Mouse (Mus musculus) urinary bladder, adult 18-20 months (tissue): Measurements from ENCODE around the gene Kif21a.

ENCODE experiments used
- DNase-seq, 2 experiments: peaks; one replicate each; pipeline ENCODE4 v3.0.0; 2022; ENCODE audit warnings: low spot score in 2 of 2, mixed read lengths in 2 of 2

The Kif21a gene

DNA sequence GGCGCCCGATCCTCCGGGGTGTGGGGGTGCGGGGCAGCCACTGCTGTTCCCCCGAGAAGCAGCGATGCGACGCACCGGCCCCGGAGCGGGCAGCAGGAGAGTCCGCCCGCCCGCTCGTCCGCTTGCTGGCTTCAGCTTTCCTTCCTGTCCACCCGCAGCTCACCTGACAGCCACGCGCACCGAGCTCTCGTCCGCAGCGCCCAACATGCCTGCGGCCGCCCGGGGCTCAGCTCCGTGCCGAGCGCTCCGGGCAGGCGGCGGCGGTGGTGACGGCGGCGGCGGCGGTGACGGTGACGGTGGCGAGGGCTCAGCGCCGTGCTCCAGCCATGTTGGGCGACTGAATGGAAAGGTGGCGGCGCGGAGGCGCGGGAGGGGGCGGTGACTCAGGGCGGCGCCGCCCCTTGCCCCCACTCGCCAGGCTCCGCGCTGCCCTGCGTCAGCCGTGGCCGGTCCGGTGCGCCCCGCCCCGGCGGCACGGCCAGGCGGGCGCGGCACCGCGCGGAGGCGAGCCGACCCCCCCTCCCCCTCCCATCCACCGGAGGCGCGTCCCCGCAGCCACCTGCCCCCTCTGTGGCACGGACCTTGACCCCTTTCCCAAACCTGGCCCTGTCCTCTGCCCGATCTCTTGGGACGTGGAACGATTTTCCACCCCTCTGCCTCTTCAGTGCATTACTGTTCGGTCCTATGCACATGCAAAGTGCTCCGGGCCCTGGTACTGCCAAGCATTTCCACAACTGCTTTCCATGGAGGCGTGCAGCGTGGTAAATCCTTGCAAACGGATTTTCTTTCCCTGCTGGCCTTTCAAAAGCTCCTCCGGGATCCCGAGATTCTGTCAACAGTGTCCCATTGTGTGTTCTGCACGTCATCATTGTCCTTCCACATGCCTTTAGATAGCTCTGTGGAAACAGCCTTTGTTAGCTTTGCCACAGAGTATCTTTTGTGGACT, at the start of gene Kif21a:
Gene Kif21a, minus strand, starts transcription at position 453 of the 946 bp plus-strand sequence.
- peak; percentile 62 to 67 for DNase-seq

DNA sequence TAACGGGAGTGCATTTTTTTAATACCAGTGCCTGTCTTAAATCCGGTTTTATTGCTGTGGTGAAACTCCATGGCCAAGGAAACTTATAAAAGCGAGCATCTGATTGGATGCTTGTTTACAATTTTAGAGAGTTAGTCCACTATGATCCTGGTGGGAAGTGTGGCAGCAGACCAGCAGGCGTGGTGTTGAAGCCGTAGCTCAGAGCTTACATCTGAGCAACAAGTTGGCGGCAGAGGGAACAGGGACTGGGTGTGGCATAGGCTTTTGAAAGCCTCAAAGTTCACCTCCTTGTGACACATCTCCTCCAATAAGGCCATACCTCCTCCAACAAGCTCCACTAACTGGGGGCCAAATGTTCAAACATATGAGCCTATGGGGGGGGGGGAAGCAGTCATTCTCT, 46.9 kb upstream of the Kif21a start:
- DNase-seq: peak in 1 of 2 experiments; percentile 24

DNA sequence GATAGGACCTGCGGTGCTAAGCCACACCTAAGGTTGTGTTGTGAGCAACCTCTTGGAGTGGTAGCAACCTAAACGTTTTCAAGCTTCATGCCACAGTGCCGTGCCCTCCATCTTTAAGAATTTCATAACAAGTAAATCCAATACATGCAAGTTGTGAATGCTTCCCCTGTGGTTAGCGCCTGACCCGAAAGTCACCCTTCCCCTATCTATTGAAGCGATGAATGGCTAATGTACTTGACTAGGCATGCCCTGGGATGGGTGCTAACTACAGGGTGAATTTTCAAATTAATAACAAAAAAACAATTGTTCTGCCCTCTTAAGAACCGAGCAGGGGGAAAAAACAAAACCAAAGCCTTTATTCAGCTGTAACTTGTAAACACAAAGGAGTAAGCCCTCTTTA, 39.7 kb upstream of the Kif21a start:
- no peak for DNase-seq

DNA sequence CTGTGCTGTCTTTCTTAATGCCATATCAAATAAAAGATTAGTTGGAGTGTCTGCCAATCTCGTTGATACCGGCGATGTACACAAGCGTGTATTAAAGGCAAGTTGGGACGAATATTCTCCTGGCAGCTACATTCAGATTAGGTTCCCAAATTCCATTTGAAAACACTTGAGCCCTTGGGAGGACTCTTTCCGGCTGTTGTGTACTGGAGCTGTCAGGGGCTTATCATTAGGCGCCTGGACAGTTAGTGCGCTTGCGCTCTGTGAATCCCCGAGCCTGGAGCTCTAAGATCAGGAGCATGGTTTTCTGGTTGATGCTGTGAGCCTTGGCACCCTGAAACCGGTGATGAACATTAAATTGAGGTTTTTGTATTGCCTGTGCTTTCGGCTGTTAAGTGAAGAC, 38.3 kb upstream of the Kif21a start:
- DNase-seq: no peak

DNA sequence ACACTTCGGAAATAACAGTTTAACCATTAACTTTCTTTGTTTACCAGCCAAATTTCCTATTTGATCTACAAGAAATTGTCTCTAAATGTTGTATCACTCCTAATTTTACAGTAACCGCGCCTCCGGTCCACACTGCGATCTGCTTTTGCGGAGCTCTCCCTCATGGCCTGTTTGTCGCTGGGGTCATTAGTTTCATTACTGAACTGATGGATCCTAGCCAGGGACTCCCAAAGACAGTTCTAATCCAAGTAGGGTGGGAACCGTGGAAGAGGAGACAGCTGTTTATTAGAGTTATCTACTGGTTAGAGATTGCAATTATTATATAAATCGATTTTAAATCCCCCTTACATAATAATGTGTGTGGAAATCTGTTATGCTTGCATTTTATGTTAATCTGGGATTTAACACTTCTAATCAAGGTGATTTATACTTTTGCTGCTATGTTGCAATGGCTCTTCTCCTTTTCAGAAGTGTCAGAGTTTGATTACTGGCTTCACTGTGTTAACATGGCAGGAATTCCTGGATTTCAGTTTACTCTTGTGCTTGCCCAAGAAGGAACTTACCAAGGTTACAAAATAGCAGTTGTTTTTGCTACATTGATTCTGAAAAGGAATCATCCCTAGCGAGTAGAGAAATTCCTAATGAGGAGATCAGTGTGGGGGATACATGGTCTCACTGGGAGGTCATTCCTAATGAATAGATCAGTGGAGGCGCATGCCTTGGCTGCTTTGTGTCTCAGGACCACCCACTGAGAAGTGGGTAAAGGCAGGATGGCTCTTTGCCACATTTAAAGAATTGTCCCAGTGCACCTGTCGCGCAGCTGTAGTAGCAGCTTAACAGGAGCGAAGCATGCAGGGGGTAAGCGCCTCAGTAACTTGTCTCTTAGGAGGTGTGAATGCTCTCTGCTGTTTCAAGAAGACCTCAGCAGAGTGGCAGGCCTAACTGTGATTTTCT, 28.0 kb upstream of the Kif21a start:
- DNase-seq: no peak

DNA sequence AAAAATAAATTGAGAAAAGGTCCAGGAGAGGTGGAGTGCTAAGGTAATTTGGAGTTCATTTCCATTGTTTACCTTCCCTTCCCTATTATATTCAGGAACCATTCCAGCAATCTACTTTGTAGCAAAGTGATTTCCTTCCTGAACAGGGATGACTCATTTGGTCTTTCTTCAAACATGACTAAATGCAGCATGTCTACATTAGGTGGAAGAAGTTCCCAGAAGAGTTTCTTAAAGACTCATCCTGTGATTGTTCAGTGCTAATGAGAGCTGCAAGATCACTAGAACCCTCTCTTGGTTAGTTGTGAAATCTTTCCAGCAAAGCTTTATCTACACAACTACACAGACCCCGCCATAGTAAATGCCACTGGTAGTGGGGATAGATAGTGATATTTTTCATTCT, 22.7 kb upstream of the Kif21a start:
- no peak for DNase-seq

DNA sequence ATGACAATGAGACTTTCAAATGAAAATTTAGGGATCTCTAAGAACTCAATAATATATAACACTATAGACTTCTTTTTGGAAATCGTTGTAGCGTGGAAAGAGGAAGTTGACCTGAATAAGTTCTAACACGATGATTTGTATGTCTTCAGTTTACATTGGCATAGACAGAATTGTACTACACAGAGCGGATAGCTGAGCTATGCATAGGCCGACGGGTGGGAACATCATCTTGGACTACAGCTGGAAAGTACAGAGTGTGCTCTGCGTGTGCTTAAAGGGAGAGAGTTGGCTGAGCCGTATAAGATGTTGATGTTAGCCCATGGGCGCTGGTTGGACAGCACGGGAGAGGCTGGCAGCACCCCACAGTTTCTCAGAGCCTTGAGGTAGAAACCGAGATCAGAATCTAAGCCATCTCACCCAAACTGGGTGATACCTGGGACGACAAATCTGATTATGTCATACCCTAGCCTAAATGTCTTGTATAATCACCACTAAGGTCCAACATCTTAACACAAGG, 14.6 kb upstream of the Kif21a start:
- DNase-seq: no peak

DNA sequence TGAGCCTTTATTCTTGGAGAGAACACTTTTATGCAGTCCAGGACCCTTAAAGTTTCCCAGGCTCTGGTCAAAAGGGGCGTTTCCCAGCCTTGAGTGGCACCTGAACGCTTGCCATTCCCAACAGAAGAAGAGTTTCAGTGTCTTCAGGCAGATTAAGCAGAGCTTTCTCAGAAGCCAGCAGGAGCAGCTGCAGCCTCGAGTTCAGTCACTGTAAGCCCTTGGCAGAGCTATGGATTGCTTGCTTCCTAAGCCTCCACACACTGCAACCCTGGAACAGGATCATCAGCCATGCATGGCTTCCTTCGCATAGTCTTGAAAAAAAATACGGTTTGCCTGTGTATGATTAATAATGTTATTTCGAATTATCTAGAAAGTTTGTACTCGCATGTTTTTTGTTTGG, 14.1 kb upstream of the Kif21a start:
- DNase-seq: no peak

DNA sequence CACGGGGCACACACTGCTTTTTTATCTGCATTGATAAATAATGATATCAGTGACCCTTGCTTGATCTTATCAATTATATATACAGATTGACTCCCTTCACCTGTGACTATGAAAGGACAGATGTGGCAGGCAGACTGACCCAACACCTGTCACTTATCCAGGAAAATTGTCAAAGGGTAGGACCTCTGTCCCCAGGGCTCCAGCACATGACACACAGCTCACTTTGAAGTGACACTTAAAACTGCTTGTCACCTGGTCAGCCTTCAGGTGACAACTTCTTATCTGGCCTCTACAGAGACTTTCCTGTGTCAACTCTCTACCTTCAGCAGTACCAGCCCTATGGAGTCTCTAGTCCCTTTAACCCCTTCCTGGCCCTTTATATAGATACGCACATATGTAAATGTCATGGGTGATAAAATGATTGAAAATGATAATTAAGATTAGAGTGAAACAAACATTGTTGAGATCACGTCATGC, 7.2 kb upstream of the Kif21a start:
- DNase-seq: no peak

DNA sequence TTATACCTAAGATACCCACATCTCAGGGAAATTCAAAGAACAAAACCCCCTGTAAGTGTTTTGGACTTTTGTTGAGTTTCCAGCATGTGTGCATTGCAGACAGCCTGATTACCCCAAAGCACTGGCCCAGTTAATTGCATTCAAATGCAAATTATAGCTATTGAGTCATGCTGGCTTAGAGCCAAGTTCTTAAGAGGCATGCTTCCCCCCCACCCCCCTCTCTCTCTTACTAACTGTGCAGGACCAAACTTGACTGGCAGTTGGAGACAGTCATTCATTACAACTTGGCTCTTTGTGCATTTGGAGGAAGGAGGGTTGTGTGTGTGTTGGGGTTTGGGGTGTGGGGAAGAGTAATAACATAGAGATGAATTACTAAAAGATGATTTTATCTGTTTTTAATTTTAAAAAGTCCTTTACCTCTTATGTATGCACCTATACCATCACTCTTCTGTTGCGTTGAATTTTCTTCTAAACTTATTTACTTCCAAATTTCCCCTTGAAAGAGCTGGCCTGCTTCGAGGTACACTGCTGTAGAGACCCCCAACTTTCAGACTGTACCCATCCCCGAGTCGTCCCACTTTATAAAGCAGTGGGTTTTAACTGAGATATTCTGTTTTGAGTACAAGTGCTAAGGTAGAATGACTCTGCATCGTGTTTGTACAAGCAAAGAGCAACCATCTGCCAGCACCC, 6.6 kb upstream of the Kif21a start:
- DNase-seq: no peak

DNA sequence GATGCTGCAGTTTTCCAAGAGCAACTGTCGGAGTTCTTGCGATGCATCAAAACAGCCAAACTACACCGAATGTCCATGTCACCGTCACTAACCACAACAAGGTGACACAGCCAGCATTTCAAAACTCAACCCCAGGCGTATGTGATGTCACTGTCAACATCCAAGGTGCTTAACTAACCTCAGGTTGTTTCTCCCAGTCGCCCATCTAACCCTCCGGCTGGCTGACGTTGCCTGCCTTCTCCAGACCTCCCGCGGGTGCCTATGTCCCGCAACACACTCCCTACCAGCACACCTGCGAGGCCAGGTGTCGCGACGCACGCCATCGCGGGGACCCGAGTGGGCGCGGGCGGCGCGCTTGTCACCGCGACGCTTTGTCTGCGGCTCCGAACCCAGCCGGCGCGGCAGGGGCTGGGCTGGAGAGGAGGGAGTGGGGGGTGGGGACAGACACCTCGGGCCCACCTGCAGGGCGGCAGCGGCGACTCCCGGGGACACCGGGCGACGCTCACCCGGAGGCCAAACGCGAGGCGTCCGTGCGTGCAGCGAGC, 725 bp downstream of the Kif21a start:
- peak in 1 of 2 experiments; percentile 35 for DNase-seq

DNA sequence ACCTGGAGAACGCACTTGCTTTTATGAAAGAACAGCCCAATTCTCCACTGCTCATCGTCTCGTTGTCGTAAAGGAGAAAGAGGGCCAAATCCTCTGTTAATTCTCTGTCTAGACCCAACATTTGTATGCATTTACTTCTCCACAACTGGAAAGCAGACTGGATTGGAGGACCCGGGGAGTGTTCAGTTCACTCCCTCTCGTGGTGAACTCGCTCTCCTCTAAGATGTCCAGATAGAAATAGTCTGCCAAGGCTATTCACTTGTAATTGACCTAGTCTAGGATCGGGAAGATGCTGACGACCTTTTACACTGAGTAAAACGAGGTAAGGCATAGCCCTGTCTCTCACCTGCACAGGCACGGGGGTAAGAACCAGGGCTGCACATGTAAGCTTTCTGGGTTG, 2.1 kb downstream of the Kif21a start:
- DNase-seq: no peak

DNA sequence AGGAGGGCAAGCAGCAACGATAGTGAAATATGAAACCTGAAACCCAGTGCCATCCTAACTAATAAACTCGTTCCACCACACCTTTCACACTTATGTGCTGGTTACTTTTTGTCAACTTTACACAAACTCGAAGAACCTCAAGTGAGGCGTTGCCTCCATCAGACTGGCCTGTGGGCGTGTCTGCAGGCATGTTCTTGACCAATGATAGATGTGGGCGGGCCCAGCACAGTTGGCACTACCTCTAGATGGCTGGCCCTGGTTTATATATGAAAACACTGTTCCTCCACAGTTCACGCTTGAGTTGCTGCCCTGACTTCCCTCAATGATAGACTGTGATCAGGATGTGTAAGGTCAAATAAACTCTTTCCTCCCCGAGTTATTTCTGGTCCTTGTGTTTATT, 3.2 kb downstream of the Kif21a start:
- no peak for DNase-seq

DNA sequence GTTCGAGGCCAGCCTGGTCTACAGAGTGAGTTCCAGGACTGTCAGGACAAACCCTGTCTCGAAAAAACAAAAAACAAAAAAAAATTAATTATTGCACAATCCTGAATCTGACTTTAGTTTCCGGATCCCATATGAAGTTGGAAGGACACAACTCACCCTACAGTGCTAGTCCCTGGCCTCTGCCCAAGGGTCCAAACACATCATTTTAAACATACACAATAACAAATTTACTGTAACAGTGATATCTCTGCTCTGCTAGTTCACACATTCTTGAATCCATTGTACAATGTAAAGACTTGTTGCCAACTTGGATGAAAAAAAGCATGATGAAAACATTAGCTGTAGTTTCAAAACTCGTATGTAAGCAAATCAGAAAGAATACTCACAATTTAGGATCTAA, 6.5 kb downstream of the Kif21a start:
- no peak for DNase-seq

DNA sequence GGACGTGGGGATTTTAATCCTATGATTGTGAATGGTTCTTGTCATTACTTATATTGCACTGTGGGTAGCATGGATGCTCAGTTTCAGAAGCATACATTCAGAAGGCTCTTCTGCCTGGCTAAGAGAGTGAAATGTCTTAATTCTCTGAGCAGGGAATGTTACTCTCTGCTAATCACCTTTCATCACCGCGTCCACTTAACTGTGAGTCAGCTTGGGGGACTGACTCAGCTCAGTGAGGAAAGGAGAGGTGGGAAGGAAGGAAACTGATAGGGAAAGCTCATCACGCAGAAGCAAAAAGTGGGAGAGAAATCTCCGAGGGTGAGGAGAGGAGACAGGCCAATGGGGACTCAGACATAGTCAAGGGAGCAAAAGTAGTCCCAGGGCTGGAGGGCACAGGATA, 10.9 kb downstream of the Kif21a start:
- no peak for DNase-seq

DNA sequence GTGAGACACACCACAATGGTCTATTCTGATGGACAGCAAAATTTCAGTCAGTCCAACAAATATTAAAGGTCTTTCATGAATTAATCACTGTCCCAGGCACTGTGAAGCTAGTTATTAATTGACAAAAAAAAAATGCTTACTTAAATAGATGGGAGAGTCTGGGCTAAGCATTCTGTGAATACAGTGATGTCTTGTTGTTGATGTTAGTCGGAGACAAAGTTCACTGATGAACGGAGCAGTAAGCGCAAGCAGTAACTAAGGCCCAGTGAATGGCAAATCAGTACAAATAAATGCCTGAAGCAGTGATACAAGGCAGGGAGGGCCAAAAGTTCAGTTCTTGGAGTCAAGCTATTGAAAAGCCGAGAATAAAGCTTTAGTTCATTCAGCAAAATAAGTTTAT, 15.7 kb downstream of the Kif21a start:
- DNase-seq: no peak

DNA sequence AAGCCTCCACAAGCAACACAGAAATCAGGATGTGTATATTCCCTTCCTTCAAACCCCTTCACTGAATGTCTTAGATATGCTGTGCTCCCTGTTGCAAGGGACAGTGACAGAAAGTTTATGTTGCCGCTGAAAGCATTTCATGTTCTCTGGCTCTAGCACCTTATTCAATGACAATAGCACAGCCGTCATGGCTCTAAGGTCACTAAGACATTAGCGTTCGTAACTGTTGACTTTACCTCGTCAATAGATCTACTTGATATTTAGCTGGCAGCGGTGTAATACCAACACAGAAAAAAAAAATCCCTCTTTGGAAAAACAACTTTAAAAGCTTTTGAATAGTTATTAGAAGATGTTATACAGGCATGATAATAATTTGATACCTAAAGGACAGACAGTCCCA, 16.2 kb downstream of the Kif21a start:
- no peak for DNase-seq

DNA sequence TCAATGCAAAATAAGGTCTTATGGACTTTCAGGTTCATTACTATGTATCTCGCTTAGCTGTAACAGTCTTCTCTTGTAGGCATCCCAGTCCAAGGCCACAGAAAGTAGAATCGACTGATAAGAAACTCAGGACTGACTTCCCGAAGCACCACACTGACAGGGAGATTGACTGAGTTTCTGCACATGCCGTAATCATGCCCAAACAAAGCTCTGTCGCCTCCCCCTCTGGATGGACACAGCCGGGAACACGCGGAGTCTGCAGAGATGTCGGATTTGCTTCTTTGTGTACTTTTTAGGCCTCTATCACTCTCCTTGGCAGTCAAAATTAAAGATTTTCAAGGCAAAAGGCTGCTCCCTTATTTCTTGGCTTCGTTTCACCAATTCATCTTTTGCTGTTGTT, 20.8 kb downstream of the Kif21a start:
- DNase-seq: no peak

DNA sequence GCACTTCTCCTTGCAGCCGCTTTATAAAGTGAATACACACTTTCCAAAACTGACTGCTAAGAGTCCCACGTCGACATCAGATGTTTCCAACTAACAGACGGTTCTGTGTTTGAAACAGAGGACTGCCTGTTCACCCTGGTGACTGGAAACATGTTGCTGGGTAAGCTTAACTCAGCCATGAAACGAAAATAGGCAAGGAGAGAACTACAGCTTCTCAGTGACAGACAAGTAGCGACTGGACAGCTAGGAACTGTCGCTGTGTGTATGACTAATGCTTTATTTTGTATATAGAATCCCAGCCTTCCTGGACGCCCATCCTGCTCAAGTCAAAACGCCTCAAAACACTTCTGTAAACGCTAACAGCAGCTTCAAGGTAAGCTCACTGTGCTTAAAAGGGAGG, 21.3 kb downstream of the Kif21a start:
- no peak for DNase-seq

DNA sequence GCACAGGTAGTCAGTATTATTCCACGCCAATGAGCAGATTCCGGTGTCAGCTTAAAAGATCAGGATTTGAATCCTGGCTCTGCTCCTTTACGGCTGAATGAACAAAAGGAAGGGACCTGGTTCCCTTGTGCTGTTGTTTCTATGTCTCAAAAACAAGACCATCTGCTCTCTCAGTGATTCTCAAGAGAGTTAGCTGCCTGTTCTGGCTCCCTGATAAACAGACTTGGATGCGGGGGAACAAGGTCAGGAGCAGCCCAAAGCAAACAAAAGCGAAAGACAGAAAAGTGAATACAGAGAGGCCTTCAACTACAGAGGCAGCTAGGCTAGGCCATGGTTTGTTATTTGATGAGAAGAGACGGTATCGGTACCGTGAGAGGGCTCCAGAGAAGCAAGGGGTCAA, 27.5 kb downstream of the Kif21a start:
- DNase-seq: no peak

DNA sequence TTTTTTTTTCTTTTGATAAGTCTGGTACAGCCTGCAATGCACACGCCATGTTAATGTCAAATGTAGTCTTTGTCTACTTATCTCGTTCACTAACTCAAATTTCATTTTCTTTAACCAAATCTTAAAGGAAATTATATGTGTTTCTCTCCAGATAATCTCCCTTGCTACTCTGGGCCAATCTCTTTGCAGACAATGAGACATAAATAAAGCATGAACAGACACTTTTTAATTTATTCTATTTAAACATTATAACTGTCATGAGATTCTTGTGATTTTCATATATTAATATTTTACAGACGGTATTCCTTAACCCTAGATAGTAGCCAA, 30.9 kb downstream of the Kif21a start:
- DNase-seq: no peak
